Mouse (Mus musculus): ENCODE measurements around the gene Nr0b2.
A peak's percentile ranks its signal among the peaks of the same experiment; 100 is the strongest.
"Not testable (repeated sequence)": the region's sequence is repeated elsewhere in the genome, so short reads cannot be mapped to it uniquely, and the experiment has no call there.

Nr0b2 gene

DNA sequence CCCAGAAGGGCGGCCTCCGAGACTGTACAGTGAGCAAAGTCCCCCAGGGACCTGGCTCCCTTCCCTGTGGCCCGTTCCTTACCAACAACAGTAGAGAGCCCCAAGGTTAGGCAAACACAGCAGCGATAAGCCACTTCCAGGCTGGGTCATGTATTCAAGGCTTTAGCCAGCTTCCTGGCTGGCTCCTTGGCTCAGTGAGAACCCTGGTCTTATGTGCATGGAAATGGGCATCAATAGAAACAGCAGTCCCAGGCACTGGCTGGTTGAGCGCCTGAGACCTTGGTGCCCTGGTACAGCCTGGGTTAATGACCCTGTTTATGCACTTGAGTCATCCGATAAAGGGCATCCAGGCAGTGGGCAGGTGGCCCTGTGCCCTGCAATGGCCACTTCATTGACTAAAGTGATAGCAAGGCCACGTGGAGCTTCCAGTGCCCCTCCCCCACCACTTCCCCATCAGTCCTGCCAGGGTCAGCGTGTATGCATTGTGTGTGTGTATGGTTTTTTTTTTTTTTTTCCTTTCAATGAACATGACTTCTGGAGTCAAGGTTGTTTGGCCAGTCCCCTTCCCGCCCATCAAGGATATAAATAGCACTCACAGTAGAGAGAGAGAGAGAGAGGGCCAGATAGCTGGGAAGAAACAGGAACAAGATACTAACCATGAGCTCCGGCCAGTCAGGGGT lies at the start of gene Nr0b2:
Gene Nr0b2, plus strand, starts transcription at position 609 of the 680 bp plus-strand sequence.
- no peak for DNase-seq (ENCODE audit: low spot score)

DNA sequence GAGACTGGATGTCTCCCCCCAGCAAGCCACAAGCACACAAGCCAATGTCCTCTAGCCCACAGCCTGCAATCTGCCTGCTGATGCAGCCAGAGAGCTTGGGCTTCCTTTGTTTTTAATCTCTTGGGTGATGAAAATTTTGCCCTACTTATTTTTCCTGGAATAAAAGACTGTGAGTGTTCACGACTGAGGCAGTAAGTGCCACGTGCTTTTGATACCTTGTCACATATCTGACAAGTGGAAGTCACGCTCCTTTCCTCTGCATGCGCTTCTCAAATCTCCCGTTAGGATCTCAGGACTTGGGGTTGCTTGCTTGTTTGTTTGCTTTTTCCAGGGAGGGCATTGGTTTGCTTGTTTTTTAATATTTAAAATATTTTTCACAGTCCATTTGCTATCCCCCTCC lies 48.9 kb upstream of the Nr0b2 start:
- DNase-seq (ENCODE audit: low spot score) = no peak

DNA sequence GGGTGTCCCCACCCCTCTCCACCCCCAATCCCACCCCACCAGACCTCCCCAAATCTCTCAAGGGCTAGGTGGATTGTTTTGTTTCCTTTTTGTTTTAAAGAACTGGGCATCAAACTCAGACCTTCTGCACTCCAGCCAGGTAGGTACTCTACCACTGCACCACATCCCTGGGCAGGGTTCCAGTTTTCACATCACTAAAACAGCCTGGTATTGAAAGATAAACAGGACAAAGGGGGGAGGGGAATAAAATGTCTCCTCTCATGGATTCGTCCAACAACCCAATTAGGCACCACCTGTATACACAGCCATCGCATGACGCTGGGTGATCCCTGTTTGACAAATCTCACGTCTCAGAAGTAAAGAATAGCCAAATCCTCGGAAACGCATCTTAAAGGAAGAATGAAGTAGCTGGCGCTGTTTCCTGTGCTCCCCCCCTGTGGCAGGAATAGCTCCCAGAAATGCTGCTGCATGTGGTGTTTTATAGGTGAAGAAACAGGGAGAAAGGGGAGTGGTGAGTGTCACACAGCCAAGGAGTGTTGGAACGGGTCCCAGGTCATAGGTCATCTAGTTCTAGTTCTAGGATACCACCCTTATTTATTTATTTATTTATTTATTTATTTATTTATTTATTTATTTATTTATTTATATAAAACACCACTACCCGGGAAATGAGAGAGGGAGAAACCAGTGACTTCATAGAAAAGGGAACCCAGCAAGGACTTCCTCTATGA lies 48.3 kb upstream of the Nr0b2 start:
- no peak for DNase-seq (ENCODE audit: low spot score)

DNA sequence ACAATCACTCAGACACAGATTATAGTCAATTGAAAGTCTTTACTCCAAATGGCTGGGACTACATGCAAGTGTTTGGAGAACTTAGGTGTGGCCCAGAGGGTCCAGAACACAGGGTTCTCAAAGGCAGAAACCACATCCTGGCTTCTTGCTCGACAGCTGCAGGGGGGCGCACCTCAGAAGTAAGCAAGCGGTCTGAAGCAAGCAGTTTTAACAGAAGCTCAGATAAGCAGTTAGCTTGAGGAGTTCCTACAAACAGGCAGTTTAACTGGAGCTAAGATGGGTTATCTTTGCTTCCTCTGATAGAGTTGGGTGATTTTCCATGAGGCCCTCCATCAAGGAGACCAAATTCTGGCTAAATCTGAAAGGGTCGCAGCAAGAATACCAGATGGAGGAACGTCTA lies 46.6 kb upstream of the Nr0b2 start:
- DNase-seq (ENCODE audit: low spot score) = no peak

DNA sequence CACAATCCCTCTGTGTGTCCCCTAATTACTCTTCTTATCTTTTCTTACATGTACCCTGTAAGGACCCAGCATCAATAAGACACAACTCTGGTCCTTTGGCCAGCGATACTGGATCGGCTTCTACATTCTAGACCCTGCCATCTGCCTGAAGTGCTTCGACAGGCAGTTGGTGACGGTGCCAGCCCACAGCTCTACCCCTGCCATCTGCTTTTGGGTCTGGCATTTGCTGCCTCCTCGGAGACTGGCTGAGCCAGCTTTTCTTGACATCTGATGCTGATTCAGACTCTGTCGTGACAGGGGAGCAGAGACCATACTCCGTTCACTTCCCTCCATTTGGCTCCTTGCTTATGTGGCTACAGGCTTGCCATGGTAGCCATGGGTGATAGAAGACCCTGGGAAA lies 44.2 kb upstream of the Nr0b2 start:
- DNase-seq (ENCODE audit: low spot score) = no peak

DNA sequence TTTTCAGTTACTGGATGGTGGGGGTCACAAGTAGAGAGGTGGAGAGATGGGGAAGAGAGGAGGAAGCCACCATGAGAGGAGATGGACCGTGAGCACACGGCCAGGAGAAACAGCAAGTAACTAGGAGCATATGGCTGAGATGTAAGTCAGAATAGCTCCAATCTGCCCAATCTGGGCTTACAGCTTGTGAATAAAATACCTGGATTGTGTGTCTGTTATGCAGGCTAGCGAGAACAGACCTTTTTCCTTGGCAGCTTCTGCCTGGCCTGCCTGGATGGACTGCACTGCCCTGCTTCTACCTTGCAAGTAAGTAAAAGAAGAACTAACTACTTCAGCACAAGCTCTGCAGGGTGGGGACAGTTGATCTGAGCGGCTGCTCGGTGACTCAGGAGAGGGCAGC lies 42.1 kb upstream of the Nr0b2 start:
- DNase-seq (ENCODE audit: low spot score) = no peak

DNA sequence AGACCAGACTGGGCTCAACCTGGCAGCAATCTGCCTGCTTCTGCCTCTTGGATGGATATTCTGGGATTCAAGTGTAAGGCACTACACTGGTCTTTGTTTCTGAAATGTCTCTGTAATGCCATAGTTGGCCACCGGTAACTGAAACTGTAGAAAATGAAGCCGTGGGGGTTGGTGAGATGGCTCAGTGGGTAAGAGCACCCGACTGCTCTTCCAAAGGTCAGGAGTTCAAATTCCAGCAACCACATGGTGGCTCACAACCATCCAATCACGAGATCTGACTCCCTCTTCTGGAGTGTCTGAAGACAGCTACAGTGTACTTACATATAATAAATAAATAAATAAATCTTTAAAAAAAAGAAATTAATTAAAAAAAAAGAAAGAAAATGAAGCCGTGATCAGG lies 40.7 kb upstream of the Nr0b2 start:
- DNase-seq (ENCODE audit: low spot score) = not testable (repeated sequence)

DNA sequence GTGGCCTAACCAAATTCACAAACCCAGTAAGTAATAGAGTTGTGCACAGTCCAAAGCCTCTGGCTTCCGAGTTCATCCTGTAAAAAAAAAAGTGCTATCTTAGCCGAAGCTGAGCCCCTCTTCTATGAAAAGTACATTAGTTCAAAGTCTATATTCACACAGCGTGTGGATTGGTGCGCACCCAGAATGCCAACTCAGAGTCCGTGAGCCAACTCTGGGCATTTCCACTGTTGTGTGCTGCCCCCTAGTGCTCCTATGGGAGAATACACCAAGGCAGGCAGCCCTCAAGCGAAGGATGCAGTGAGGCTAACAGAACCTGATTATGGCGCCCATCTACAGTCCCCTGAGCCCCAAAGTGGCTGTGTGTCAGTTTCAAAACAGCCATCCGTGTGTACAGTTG lies 40.2 kb upstream of the Nr0b2 start:
- DNase-seq (ENCODE audit: low spot score) = peak; percentile 89

DNA sequence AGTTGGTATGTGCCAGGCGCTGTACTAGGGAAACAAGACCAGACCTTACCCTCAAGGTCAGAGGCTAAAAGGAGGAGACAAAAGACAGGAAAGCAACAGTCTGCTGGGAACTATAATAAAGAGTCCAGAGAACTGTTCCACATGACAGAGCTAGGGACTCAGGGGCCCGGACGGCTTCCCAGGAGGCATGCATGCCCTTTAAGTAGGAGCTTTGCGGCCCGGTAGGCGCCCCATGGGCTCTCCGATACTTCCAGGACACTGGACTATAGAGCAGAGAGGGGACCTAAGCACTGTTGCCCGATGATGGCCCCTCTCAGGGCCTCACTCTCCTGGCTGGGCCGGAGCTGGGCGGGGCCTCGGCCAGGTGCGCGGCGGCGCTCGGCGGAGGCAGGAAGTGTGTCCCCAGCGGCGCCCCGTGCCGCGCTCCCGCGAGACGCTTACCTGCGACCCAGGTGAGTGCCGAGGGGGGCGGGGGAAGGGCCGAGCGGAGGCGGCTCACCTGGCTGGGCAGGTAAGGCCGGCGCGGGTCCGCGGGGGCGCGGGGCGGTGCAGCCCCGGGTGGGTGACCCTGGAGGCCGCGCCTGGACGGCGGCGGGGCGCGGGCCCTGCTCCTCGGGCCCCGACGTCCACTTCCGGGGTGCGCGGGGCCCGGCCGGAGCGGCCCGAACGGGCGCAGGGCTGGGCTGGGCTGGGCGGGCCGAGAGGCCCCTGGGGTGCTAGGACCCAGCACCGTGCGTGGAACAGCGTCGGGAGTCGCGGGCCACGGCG lies 34.4 kb upstream of the Nr0b2 start, which contains the start of gene Kdf1:
Gene Kdf1, plus strand, starts transcription at position 363 of the 768 bp plus-strand sequence.
- peak; percentile 14 for DNase-seq (ENCODE audit: low spot score)

DNA sequence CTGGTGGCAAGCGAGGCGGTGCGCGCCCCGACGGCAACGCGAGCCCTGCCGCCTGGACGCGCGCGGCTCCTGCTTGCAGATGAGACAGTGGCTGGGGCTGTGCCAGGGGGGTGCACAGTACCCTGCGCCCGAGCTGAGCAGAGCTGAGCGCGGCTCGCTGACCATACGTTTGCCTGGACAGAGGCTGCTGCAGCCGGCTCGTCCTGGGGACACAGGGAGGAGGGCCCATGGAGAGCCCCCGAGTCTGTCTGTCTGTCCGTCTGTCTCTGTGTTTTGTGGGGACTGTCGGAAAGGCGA lies 33.9 kb upstream of the Nr0b2 start:
- no peak for DNase-seq (ENCODE audit: low spot score)

DNA sequence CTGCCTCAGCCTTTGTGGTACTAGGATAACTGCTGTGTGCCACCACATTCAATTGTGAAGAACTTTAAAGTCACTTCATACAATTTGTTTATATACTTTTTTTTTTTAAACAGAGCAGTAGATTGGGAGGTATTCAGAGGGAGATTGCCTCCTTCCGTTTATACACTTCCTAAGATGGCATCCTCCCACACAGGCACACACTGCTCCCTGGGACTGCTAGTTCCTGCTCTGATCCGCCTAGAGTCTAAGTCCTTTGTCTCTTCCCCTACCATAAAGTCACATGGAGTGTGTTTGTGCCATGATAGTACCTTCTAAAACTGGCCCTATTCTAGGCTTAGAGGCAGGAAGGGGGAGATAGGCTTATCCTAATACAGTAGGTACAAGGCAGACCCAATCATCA lies 31.7 kb upstream of the Nr0b2 start:
- no peak for DNase-seq (ENCODE audit: low spot score)

DNA sequence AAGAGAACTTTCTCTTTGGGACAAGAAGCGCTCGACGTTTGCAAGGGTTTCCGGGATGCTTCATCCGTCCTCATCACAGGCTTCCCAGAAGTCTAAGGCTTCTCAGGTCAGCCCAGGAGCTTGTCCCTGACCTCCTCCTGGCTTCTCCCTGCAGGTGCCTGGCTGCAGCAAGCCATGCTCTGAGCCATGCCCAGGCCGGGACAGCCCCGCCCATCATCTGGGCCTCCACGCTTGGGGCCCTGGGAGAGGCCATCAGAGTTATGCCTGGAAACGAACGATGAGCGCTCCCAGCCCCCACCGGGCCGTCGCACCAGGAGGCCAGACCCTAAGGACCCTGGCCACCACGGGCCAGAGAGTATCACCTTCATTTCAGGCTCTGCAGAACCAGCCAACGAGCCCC lies 25.4 kb upstream of the Nr0b2 start:
- no peak for DNase-seq (ENCODE audit: low spot score)

DNA sequence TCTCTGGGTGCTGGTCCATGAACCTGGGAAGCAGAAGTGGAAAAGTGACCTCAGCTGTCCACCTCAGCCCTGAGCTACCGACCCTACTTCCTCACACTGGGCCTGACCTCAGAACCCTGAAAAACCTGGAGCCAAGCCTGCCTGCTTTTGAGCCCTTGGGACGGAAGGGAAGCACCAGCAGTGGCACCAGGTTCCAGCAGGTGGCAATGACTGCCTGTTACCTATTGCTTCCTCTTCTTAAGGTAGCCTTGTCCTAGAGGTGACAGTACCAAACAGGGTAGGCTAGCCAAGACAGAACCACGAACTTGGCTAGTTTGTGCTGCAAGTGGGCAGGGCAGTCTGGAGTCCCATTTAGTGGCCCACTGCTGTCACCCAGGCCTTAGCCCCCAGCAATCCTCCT lies 20.4 kb upstream of the Nr0b2 start:
- no peak for DNase-seq (ENCODE audit: low spot score)

DNA sequence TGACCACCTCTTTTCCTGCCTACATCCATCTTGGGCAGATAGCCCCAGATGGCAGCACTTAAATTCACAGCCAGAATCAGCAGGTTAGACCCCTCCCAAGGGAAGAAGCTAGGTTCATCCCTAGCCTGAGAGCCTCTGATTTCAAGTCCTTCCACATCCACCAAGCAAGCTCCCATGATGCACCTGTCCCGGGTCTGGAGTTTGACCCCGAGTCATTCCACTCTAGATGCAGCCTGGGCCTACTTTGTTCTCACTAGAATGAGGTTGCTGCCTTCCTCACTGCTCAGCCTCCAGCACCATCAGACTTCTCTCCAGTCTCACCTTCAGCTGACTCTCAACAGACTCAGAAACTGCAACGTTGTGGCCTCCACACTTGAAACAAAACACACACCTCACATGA lies 17.1 kb upstream of the Nr0b2 start:
- no peak for DNase-seq (ENCODE audit: low spot score)

DNA sequence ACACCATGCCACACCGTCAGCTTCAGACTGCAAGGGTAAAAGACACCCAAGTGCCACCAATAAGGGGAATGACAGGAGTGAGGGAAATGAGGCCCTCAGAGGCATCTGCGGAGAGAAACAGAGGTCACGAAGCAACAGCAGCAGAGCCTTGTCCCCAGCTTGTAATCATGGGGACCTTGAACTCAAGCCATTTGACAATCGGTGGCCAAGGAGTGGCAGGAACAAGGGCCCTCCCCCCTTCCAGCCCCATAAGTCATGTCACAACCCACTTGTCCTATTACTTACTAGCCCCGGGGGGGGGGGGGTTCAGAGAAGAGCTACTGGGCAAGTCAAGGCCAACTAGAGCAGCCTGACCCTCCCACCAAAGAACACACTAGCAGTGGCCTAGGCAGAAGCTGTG lies 16.5 kb upstream of the Nr0b2 start:
- DNase-seq (ENCODE audit: low spot score) = no peak

DNA sequence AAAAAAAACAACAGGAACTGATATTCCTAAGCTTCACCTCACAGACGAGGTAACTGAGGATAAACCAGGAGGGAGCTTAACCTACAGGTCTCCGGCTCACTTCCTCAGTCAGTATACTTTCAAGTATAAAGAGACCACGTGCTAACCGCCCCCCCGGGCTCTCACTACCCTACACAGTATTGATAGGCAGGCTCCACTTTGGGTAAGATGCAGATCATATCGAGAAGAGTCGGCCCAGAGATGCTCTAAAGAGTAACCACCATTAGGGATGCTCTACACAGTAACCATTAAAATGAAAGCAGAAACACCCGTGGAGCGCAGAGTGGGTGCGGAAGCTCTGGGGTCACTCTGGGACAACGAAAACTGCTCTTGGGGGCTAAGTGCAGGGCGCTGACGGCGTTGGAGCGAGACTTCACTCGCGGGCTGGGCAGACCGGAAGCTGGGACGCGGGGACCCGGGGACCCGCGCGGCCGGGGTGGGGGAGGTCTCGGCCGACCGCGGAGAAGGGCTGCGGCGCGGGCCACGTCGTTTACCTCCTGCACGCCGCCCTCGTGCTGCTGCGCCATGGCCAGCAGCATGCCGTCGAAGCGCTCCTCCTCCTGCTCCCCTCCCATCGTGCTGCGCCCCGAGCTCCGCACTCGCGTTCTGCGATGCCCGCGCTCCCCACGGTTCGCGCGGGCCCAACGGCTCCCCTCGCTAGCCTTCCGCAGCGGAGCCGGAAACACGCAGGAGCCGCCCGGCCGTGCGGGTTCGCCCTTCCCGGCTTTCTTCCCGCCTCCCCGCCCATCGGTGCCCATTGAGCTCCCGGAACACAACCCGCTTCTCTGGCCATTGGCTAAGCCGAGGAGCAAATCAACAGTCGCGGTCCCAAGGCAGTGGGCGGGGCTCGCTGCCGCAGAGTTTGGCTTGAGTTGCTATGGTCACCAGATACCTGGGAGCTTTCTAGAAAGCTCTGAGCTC lies 7.6 kb upstream of the Nr0b2 start, which contains the start of gene Nudc:
Gene Nudc, minus strand, starts transcription at position 725 of the 960 bp plus-strand sequence.
- peak; percentile 99 for DNase-seq (ENCODE audit: low spot score)

DNA sequence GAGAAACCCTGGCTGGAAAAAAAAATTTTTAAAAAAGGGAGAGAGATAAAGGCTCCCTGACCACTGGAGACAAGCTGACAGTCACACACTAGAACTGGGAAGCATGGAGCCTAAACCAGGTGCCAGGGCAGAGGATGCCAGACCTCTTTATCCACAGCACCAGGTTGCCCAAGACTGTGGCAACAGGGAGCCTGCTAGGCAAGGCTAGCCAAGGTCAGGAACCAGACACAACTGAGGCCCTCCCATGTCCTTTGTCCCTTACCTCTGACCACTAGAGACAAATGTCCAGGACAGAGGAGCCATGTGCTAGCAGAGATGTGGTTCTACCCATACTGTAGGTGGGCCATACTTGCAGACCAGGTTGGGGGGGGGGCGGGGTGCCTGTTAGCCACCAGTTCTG lies 1.1 kb upstream of the Nr0b2 start:
- DNase-seq (ENCODE audit: low spot score) = no peak

DNA sequence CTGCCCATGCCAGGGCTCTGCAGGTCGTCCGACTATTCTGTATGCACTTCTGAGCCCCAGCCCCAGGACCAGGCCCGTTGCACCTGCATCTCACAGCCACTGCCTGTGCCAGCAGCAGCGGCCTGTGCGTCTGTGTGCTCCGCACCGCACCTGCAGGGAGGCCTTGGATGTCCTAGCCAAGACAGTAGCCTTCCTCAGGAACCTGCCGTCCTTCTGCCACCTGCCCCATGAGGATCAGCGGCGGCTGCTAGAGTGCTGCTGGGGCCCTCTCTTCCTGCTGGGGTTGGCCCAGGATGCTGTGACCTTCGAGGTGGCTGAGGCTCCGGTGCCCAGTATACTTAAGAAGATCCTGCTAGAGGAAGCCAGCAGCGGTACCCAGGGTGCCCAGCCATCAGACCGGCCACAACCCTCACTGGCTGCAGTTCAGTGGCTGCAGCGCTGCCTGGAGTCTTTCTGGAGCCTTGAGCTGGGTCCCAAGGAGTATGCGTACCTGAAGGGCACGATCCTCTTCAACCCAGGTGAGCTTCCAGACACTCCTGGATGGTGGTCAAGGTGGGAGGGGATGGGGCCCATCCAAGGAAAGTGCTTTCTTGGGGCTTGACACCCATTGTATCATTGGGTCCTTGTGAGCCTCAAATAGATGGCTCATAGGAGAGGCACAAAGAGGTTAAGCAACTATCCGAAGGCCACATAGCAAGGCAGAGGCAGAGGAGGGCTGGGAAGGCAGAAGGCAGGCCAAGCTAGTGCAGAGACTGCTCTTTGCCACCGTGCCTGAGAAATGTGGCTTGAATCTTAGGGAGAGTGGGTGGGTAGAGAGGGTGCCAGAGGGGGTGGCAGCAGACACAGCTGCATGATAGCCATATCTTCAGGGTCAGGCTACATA lies 513 bp downstream of the Nr0b2 start:
- DNase-seq (ENCODE audit: low spot score) = no peak

DNA sequence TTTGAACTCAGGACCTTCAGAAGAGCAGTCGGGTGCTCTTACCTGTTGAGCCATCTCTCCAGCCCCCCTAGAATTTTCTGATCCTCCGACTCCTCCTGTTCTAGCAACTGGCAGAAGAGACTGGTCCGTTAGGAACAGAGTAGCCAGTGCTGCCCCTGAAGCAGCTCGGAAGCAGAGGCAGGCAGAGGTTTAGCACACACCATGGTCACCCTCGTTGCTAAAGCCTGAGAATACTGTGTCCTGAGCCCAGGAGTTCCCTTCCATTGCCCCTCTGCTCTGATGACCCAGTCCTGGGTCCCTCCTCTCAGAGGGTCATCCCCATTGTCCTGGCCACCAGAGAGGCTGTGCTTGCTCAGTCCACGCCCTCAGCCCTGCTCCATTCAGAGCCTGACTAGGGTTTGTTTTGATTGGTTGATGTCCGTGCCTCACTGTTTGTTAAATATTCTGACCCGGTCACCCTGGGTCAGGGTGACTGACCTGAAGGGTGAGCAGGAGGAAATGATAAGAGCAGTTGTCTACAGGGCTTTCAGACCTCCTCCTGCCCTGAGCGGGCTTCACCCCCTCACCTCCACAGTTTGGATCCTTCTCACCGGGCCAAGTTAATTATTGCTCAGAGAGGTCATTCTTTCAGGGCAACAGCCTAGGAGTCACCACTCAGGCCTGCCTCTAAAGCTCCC lies 4.0 kb downstream of the Nr0b2 start:
- DNase-seq (ENCODE audit: low spot score) = peak; percentile 51

DNA sequence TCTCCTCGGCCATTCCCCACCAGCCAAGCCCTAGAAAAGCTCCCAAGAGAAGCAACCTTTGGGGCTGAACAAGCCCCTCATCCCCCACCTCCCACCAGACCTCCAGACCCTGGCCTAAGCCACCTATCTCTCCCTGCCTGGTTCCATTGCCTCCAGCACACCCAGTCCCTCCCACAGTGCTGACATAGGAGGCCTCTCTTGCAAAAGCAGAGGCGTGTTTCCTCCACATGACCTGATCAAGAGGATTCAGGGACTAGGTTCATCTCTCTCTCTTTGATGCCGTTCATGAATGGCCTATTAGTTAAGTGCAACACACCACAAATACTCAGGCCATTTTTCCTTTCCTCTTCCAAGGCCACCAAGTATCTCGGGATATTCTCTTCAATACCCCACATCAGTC lies 6.7 kb downstream of the Nr0b2 start:
- DNase-seq (ENCODE audit: low spot score) = no peak

Measured in embryo, embryonic 10.5 days (tissue).